Mouse (Mus musculus) cerebellum, adult 2 months (tissue): ENCODE data around the gene Lrmda.

Source experiments
- CTCF ChIP-seq: fragments of 200-500 bp; IDR thresholded peaks from 2 replicates; pipeline ENCODE4 v1.5.1; 2011; ENCODE audit warnings: low read depth, mild to moderate bottlenecking, control low read depth, low read length, moderate library complexity, borderline replicate concordance; ENCODE audit not compliant: insufficient read depth
- POLR2A ChIP-seq: fragments of 200-500 bp; IDR thresholded peaks from 2 replicates; pipeline ENCODE4 v1.6.1; 2011; ENCODE audit warnings: low read length, control low read depth, borderline replicate concordance; ENCODE audit not compliant: insufficient read depth

GRCm38 (mm10) chr14:22296655-22297239, 277.2 kb downstream of the Lrmda start:
- TF ChIP-seq POLR2A = no peak
- no peak for TF ChIP-seq CTCF
